Mouse (Mus musculus) stomach, embryonic 14.5 days (tissue): ENCODE measurements around the gene Grtp1. TPM values are rescaled to one million over a fixed set of nuclear protein-coding genes. Genes with fewer than 3 reads are reported as not detected.

ENCODE experiments used
- ATAC-seq: fragments of 200-750 bp; cut with Nextera tagmentation; 2 replicates; pipeline ENCODE4 v1.8.0; 2017; ENCODE audit warnings: low read depth, moderate TSS enrichment; ENCODE audit not compliant: insufficient number of reproducible peaks, insufficient read depth, low FRiP score
- H3K27ac ChIP-seq: fragments of 300-500 bp; sonication (generic); 2 replicates; pipeline ENCODE4 v1.5.1; 2014; ENCODE audit warnings: mild to moderate bottlenecking, low read length, moderate library complexity, mixed read lengths
- H3K27me3 ChIP-seq: fragments of 300-500 bp; sonication (generic); 2 replicates; pipeline ENCODE4 v1.6.1; 2014; ENCODE audit warnings: low read length, control low read depth, mixed read lengths; ENCODE audit not compliant: control insufficient read depth, insufficient read depth
- H3K36me3 ChIP-seq: fragments of 300-500 bp; sonication (generic); 2 replicates; pipeline ENCODE4 v1.6.1; 2014; ENCODE audit warnings: mild to moderate bottlenecking, control low read depth, low read length, moderate library complexity, mixed read lengths; ENCODE audit not compliant: control insufficient read depth, insufficient read depth
- H3K4me1 ChIP-seq: fragments of 300-500 bp; sonication (generic); 2 replicates; pipeline ENCODE4 v1.6.1; 2014; ENCODE audit warnings: low read length, control low read depth, mixed read lengths; ENCODE audit not compliant: control insufficient read depth, insufficient read depth
- H3K4me2 ChIP-seq: fragments of 300-500 bp; sonication (generic); replicated peaks from 2 replicates; pipeline ENCODE4 v1.6.1; 2014; ENCODE audit warnings: low read depth, low read length, control low read depth
- H3K4me3 ChIP-seq: fragments of 300-500 bp; sonication (generic); 2 replicates; pipeline ENCODE4 v1.5.1; 2014; ENCODE audit warnings: low read depth, low read length, control low read depth
- H3K9ac ChIP-seq: fragments of 300-500 bp; sonication (generic); replicated peaks from 2 replicates; pipeline ENCODE4 v1.6.1; 2014; ENCODE audit warnings: low read depth, mild to moderate bottlenecking, control low read depth, low read length, moderate library complexity, mixed read lengths
- H3K9me3 ChIP-seq: fragments of 300-500 bp; sonication (generic); 2 replicates; pipeline ENCODE4 v1.6.1; 2016; ENCODE audit warnings: low read depth, low read length, control low read depth; ENCODE audit not compliant: control insufficient read depth
- WGBS: fragments of 180-500 bp; shearing (Covaris S2); extraction: QIAGEN DNeasy Blood & Tissue Kit; methylation state at CpG from one replicate; pipeline ENCODE4 v1.1.7; 2014; 5-methylcytosine and 5-hydroxymethylcytosine counted together
- polyA plus RNA-seq: library from polyadenylated mRNA; unstranded; fragments of >200 nt; fragmentation: Nextera tagmentation; extraction: Ambion mirVana; gene quantifications from 2 replicates; pipeline ENCODE4 v1.2.1, GENCODE M21; 2014

Gene Grtp1
- polyA plus RNA-seq, 1 experiment from 2014 or later, result 27.6 TPM

DNA sequence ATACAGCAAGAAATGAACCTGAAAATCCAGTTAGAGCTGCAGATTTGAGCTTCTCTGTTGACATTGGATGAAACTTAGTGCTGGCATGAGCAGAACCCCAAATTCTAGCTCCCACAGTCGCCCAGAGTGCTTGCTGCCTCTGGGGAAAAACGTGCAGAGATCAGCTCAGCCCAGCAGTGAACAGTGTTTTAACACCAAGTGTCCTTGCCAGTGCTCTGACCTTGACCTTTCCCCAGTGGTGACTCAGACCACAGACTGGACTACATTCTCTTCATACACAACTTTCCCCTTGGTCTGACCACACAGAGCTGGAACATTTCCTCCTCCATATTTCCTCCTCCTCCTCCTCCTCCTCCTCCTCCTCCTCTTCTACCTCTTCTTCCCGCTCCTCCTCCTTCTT lies 1.6 kb upstream of the Grtp1 start:
- no peak for ATAC-seq
- no peak overlapping the region for H3K4me3 ChIP-seq

GRCm38 (mm10) chr8:13201013-13201334 lies 554 bp upstream of the Grtp1 start:
- H3K9me3 ChIP-seq, result no peaks in the 10 kb centered on the region
- 2% methylated on average over 18 of the region's 18 CpGs for WGBS
- H3K4me3 ChIP-seq, result peak overlapping the region; percentile 79
- peak overlapping the region; percentile 77 for H3K4me2 ChIP-seq
- H3K27ac ChIP-seq, result no peak overlapping the region; the same call in 1 of the 2 replicates
- H3K4me1 ChIP-seq, result peaks cover 5% of the 10 kb centered on the region; the same call in 1 of the 2 replicates
- H3K36me3 ChIP-seq, result no peaks in the 10 kb centered on the region
- H3K9ac ChIP-seq, result no peak overlapping the region
- H3K27me3 ChIP-seq, result no peaks in the 10 kb centered on the region
- no peak for ATAC-seq

More for the DNA sequence above, 1.6 kb upstream of the Grtp1 start:
- WGBS, result 55% methylated on average over 3 of the region's 3 CpGs
- no peak overlapping the region for H3K4me2 ChIP-seq
- H3K9ac ChIP-seq, result no peak overlapping the region
- peaks cover 5% of the 10 kb centered on the region; the same call in 1 of the 2 replicates for H3K4me1 ChIP-seq
- no peaks in the 10 kb centered on the region for H3K9me3 ChIP-seq
- no peaks in the 10 kb centered on the region for H3K36me3 ChIP-seq
- H3K27ac ChIP-seq, result no peak overlapping the region
- no peaks in the 10 kb centered on the region for H3K27me3 ChIP-seq

- H3K36me3 ChIP-seq, result no peaks in the 10 kb centered on the region
- no peaks in the 10 kb centered on the region for H3K4me1 ChIP-seq
- peak overlapping the region; percentile 79 for H3K4me3 ChIP-seq
- no peaks in the 10 kb centered on the region for H3K27me3 ChIP-seq
- no peak overlapping the region for H3K9ac ChIP-seq
- no peak overlapping the region for H3K27ac ChIP-seq
- WGBS, result 23% methylated on average over 14 of the region's 14 CpGs
- no peak for ATAC-seq
- H3K4me2 ChIP-seq, result peak overlapping the region; percentile 77
- no peaks in the 10 kb centered on the region for H3K9me3 ChIP-seq
Measured at GRCm38 (mm10) chr8:13199385-13200061, 897 bp downstream of the Grtp1 start.

DNA sequence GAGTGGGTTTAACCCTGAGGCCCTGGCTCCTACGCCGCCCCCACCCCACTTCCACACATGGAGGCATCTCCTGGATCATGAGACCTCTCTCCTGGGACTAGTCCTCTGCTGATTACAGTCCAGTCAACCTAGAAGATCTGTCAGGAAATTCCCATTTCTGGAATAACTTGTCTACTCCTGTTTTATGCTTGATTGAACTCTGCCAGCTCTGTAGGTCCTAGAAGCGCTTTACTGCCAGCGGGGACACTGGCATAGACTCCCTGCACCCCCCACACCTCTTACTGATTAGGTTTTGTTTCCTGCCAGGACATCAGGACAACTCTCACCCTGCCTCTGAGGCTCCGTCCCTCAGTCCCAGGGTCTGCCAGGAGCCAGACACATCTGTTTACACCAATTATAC lies 2.9 kb downstream of the Grtp1 start:
- 78% methylated on average over 5 of the region's 5 CpGs for WGBS

DNA sequence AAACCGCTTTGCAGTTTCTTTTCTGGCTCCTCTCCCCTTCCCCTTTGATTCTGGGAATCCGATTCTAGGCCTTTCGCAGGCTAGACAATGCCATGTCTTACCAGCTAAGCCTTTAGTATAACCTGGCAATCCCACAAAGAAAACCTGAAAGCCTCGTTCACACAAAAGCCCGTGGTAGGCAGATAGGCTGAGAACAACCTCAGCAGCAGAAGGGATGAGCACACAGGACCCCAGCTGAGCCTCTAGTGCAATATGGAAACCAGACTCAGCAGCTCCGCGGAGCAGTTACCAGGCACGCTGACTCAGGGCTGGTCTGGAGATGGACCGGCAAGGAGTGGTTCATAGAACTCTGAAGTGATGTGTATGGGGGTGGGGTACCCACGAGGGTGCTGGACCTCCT lies 5.6 kb downstream of the Grtp1 start:
- H3K9me3 ChIP-seq, result no peaks in the 10 kb centered on the region
- H3K4me2 ChIP-seq, result no peak overlapping the region
- ATAC-seq, result no peak
- H3K36me3 ChIP-seq, result no peaks in the 10 kb centered on the region
- H3K27me3 ChIP-seq, result no peaks in the 10 kb centered on the region
- no peaks in the 10 kb centered on the region for H3K4me1 ChIP-seq
- no peak overlapping the region for H3K4me3 ChIP-seq
- H3K9ac ChIP-seq, result no peak overlapping the region
- 50% methylated on average over 10 of the region's 10 CpGs for WGBS
- H3K27ac ChIP-seq, result no peak overlapping the region

More for the DNA sequence above, 2.9 kb downstream of the Grtp1 start:
- Histone ChIP-seq H3K27ac (no peak overlapping the region), H3K4me2 (no peak overlapping the region), H3K27me3 (no peaks in the 10 kb centered on the region), H3K4me1 (no peaks in the 10 kb centered on the region), H3K9me3 (no peaks in the 10 kb centered on the region), H3K9ac (no peak overlapping the region), H3K36me3 (no peaks in the 10 kb centered on the region), H3K4me3 (no peak overlapping the region)
- no peak for ATAC-seq

DNA sequence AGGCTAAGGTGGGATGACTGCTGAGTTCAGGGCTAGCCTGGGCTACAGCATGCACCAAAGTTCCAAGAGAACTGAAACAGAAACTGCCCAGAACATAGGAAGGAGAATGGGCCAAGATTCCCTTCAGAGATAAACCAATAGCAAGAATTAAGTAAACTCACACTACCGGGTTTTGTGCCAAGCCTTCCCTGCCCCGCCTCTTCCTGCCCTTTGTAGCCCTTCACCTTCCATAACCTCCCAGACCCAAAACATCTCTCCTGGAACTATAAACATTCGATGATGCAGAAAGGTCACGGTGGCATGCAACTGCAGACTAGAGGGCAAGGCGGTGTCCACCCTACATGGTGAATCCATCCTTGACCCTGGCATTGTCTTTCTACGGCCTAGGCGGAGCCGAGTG lies 10.2 kb downstream of the Grtp1 start:
- no peaks in the 10 kb centered on the region for H3K27me3 ChIP-seq
- no peaks in the 10 kb centered on the region for H3K36me3 ChIP-seq
- H3K9ac ChIP-seq, result no peak overlapping the region
- no peak overlapping the region for H3K27ac ChIP-seq
- no peaks in the 10 kb centered on the region for H3K9me3 ChIP-seq
- no peak for ATAC-seq
- 91% methylated on average over 8 of the region's 8 CpGs for WGBS
- H3K4me3 ChIP-seq, result no peak overlapping the region
- no peak overlapping the region for H3K4me2 ChIP-seq
- H3K4me1 ChIP-seq, result no peaks in the 10 kb centered on the region

- 92% methylated on average over 1 of the region's 1 CpGs for WGBS
- H3K9me3 ChIP-seq, result no peaks in the 10 kb centered on the region
- no peaks in the 10 kb centered on the region for H3K27me3 ChIP-seq
- no peak overlapping the region for H3K9ac ChIP-seq
- no peaks in the 10 kb centered on the region for H3K36me3 ChIP-seq
- no peak overlapping the region for H3K4me3 ChIP-seq
- H3K4me2 ChIP-seq, result no peak overlapping the region
- H3K4me1 ChIP-seq, result no peaks in the 10 kb centered on the region
- H3K27ac ChIP-seq, result no peak overlapping the region
- ATAC-seq, result no peak
Measured at GRCm38 (mm10) chr8:13188857-13189256, 11.6 kb downstream of the Grtp1 start.

DNA sequence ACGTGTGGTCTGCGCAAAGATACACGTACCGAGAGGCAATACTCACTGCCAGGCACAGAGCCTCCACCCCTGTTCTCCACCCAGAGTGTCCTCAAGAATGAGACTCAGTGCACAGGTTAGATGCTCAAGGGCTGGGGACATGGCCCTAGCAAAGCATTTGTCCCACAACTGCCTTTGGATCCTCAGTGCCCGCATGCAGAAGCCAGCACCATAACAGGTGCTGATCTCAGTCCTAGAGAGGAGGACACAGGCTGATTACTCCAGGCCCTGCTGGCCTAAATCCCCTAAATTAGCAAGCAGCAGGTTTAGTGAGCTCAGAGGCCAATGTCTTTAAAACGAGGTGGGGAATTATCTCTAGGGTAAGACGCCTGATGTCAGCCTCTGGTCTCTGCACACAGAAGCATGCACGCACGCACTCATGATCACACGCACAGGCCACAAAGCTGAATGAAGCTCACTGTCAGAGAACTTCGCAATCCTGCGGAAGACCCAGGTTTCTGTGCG lies 12.3 kb downstream of the Grtp1 start:
- no peak overlapping the region for H3K27ac ChIP-seq
- H3K4me1 ChIP-seq, result no peaks in the 10 kb centered on the region
- H3K4me2 ChIP-seq, result no peak overlapping the region
- H3K36me3 ChIP-seq, result no peaks in the 10 kb centered on the region
- 87% methylated on average over 13 of the region's 13 CpGs for WGBS
- H3K27me3 ChIP-seq, result no peaks in the 10 kb centered on the region
- H3K9me3 ChIP-seq, result no peaks in the 10 kb centered on the region
- no peak for ATAC-seq
- H3K4me3 ChIP-seq, result no peak overlapping the region
- H3K9ac ChIP-seq, result no peak overlapping the region

- Histone ChIP-seq H3K27ac (no peak overlapping the region), H3K9ac (no peak overlapping the region), H3K4me3 (no peak overlapping the region), H3K27me3 (no peaks in the 10 kb centered on the region), H3K36me3 (no peaks in the 10 kb centered on the region), H3K9me3 (no peaks in the 10 kb centered on the region), H3K4me1 (no peaks in the 10 kb centered on the region), H3K4me2 (no peak overlapping the region)
- 77% methylated on average over 7 of the region's 7 CpGs for WGBS
- ATAC-seq, result no peak
Measured at GRCm38 (mm10) chr8:13187638-13188037, 12.8 kb downstream of the Grtp1 start.
